9 mouse cellular contexts compared by ENCODE assay signal in genomic region chr6:127379511-127379910, GRCm38 (mm10).
DNase-seq lines count a peak whose midpoint lies in the region; ATAC-seq and TF ChIP-seq lines count a peak whose summit lies in the region.
"Had no signal": no experiment of that assay in that cellular context is flagged by ENCODE, and none has a peak within 500 bp of the region (broad histone marks: within the 10 kb centered on the region; RNA-seq: fewer than 3 reads in every experiment).

No protein-coding gene starts in this region.

- H3K9ac ChIP-seq in kidney, embryonic 16.5 days (replicated peaks; ENCODE audit: low read length), result no peak overlapping the region
- H3K9ac ChIP-seq in intestine, postnatal 0 days (ENCODE audit: low read depth, low read length), result no peak overlapping the region

- TF ChIP-seq CTCF in E14TG2a.4 (conservative IDR thresholded peaks at IDR 0.05; ENCODE audit: low read length), result 0 out of 2 replicates have a peak, but pooled peaks have one; percentile 25
- peak; percentile 85 for TF ChIP-seq CTCF in intestine, postnatal 0 days (IDR thresholded peaks at IDR 0.05; ENCODE audit: low read depth)

- no peaks in the 10 kb centered on the region for H3K9me3 ChIP-seq in kidney, embryonic 16.5 days (ENCODE audit: low read length)
- peaks cover 7% of the 10 kb centered on the region; the same call in 1 of the 2 replicates for H3K9me3 ChIP-seq in E14TG2a.4 (ENCODE audit: low read length)
- H3K9me3 ChIP-seq in intestine, postnatal 0 days (ENCODE audit: control insufficient read depth), result no peaks in the 10 kb centered on the region
- H3K9me3 ChIP-seq in megakaryocyte, embryonic 14.5 days, result no peaks in the 10 kb centered on the region

- H3K27ac ChIP-seq in kidney, embryonic 16.5 days (ENCODE audit: low read length), result no peak overlapping the region
- H3K27ac ChIP-seq in intestine, postnatal 0 days (ENCODE audit: low read depth, low read length), result no peak overlapping the region

- H3K4me3 ChIP-seq in kidney, embryonic 16.5 days (ENCODE audit: low read length), result no peak overlapping the region
- no peak overlapping the region for H3K4me3 ChIP-seq in E14TG2a.4 (replicated peaks; ENCODE audit: low read length)
- no peak overlapping the region for H3K4me3 ChIP-seq in intestine, postnatal 0 days (ENCODE audit: low read depth, low read length)
- H3K4me3 ChIP-seq in megakaryocyte, embryonic 14.5 days (replicated peaks), result peak overlapping the region; percentile 38
- H3K4me3 ChIP-seq: erythroblast, embryonic 14.5 days had no signal

- peak; percentile 21 for DNase-seq in kidney, adult 18-20 months
- peak; percentile 20 for DNase-seq in adrenal gland, postnatal 25 days
- no peak for DNase-seq in c-Kit-positive CD71-positive TER-119-positive erythroid progenitor cells, embryonic 14.5 days (ENCODE audit: low spot score)
- no peak for DNase-seq in layer of hippocampus, postnatal 36 days

- 5% methylated on average over 4 of the region's 4 CpGs for WGBS in kidney, embryonic 16.5 days
- WGBS in intestine, postnatal 0 days, result 10% methylated on average over 4 of the region's 4 CpGs

- ATAC-seq in kidney, embryonic 16.5 days (ENCODE audit: low FRiP score, low TSS enrichment), result no peak
- ATAC-seq in intestine, postnatal 0 days, result 0 out of 2 replicates have a peak, but pooled peaks have one; percentile 7

- peaks cover 12% of the 10 kb centered on the region for H3K4me1 ChIP-seq in kidney, embryonic 16.5 days (ENCODE audit: insufficient read depth, low read length)
- no peaks in the 10 kb centered on the region for H3K4me1 ChIP-seq in E14TG2a.4 (replicated peaks; ENCODE audit: low read depth, low read length)
- H3K4me1 ChIP-seq in intestine, postnatal 0 days (replicated peaks; ENCODE audit: control insufficient read depth, insufficient read depth, low read length), result 0 out of 2 replicates have a peak, but pooled peaks cover 3% of the 10 kb centered on the region
- H3K4me1 ChIP-seq in megakaryocyte, embryonic 14.5 days, result peaks cover 10% of the 10 kb centered on the region

- H3K27me3 ChIP-seq in kidney, embryonic 16.5 days (ENCODE audit: insufficient read depth, low read length), result no peaks in the 10 kb centered on the region
- H3K27me3 ChIP-seq in E14TG2a.4 (ENCODE audit: insufficient read depth, low read length), result peaks cover 7% of the 10 kb centered on the region; the same call in 1 of the 2 replicates
- H3K27me3 ChIP-seq in intestine, postnatal 0 days (replicated peaks; ENCODE audit: control insufficient read depth, insufficient read depth, low read length), result no peaks in the 10 kb centered on the region
- H3K27me3 ChIP-seq in megakaryocyte, embryonic 14.5 days (replicated peaks), result peaks cover 58% of the 10 kb centered on the region

- H3K36me3 ChIP-seq in kidney, embryonic 16.5 days (ENCODE audit: insufficient read depth, low read length), result no peaks in the 10 kb centered on the region
- H3K36me3 ChIP-seq in E14TG2a.4 (ENCODE audit: insufficient read depth, low read length), result no peaks in the 10 kb centered on the region
- H3K36me3 ChIP-seq in intestine, postnatal 0 days (ENCODE audit: control insufficient read depth, insufficient read depth), result no peaks in the 10 kb centered on the region
- no peaks in the 10 kb centered on the region for H3K36me3 ChIP-seq in megakaryocyte, embryonic 14.5 days (replicated peaks; ENCODE audit: low read length)

- no peak overlapping the region for H3K4me2 ChIP-seq in kidney, embryonic 16.5 days (replicated peaks; ENCODE audit: low read depth, low read length)
- H3K4me2 ChIP-seq in intestine, postnatal 0 days (replicated peaks; ENCODE audit: low read depth), result no peak overlapping the region

Comparison
In these comparisons a context has a peak if more than half of its experiments do, and no peak if none do; other contexts are left out.
1. DNase-seq: peak in kidney, adult 18-20 months (single experiment) and adrenal gland, postnatal 25 days (single experiment); none in c-Kit-positive CD71-positive TER-119-positive erythroid progenitor cells, embryonic 14.5 days (single experiment) and layer of hippocampus, postnatal 36 days (0 of 2).